Mouse (Mus musculus) kidney, postnatal 4 days (tissue): ENCODE results near the gene Krtap5-1.
A peak's percentile ranks its signal among the peaks of the same experiment; 100 is the strongest.
"Not testable (repeated sequence)": the region's sequence is repeated elsewhere in the genome, so short reads cannot be mapped to it uniquely, and the experiment has no call there.

Experiments used
- DNase-seq, 2 experiments: peaks; one replicate each; pipeline ENCODE4 v3.0.0; 2021; ENCODE audit warnings: mixed read lengths in 2 of 2

Gene Krtap5-1

GRCm38 (mm10) chr7:142297018-142297417, at the start of gene Krtap5-1:
Gene Krtap5-1 (minus strand): TSS chr7:142297118.
- not testable (repeated sequence) for DNase-seq

- DNase-seq = no peak
Measured at GRCm38 (mm10) chr7:142342247-142342640, 45.3 kb upstream of the Krtap5-1 start.

- no peak for DNase-seq
Measured at GRCm38 (mm10) chr7:142341564-142342246, 44.8 kb upstream of the Krtap5-1 start.

GRCm38 (mm10) chr7:142340269-142340970, 43.5 kb upstream of the Krtap5-1 start:
- DNase-seq = peak in 1 of 2 experiments; percentile 38

- DNase-seq = no peak
Measured at GRCm38 (mm10) chr7:142335151-142335550, 38.2 kb upstream of the Krtap5-1 start.

GRCm38 (mm10) chr7:142334246-142334645, 37.3 kb upstream of the Krtap5-1 start:
- peak; percentile 96 for DNase-seq

GRCm38 (mm10) chr7:142332741-142333140, 35.8 kb upstream of the Krtap5-1 start:
- DNase-seq = not testable (repeated sequence)

GRCm38 (mm10) chr7:142331281-142331680, 34.4 kb upstream of the Krtap5-1 start:
- DNase-seq = no peak

GRCm38 (mm10) chr7:142330271-142330724, 33.4 kb upstream of the Krtap5-1 start:
- DNase-seq = peak; percentile 75 to 84

GRCm38 (mm10) chr7:142328507-142328906, 31.6 kb upstream of the Krtap5-1 start:
- DNase-seq = no peak

GRCm38 (mm10) chr7:142326714-142327445, 30.0 kb upstream of the Krtap5-1 start:
- DNase-seq = peak in 1 of 2 experiments; percentile 15

- no peak for DNase-seq
Measured at GRCm38 (mm10) chr7:142323396-142324117, 26.6 kb upstream of the Krtap5-1 start.

- no peak for DNase-seq
Measured at GRCm38 (mm10) chr7:142322641-142323040, 25.7 kb upstream of the Krtap5-1 start.

- DNase-seq = not testable (repeated sequence)
Measured at GRCm38 (mm10) chr7:142321637-142322306, 24.9 kb upstream of the Krtap5-1 start.

- DNase-seq = peak; percentile 57 to 68
Measured at GRCm38 (mm10) chr7:142320906-142321305, 24.0 kb upstream of the Krtap5-1 start.

- DNase-seq = no peak
Measured at GRCm38 (mm10) chr7:142319124-142319523, 22.2 kb upstream of the Krtap5-1 start.

- DNase-seq = no peak
Measured at GRCm38 (mm10) chr7:142317216-142317615, 20.3 kb upstream of the Krtap5-1 start.

- peak; percentile 61 to 67 for DNase-seq
Measured at GRCm38 (mm10) chr7:142316558-142316957, 19.6 kb upstream of the Krtap5-1 start.

GRCm38 (mm10) chr7:142314600-142315285, 17.8 kb upstream of the Krtap5-1 start:
- no peak for DNase-seq

GRCm38 (mm10) chr7:142303929-142304328, 7.0 kb upstream of the Krtap5-1 start:
- DNase-seq = not testable (repeated sequence)

- no peak for DNase-seq
Measured at GRCm38 (mm10) chr7:142303249-142303648, 6.3 kb upstream of the Krtap5-1 start, which contains the start of gene Krtap5-4. Gene Krtap5-4 (plus strand): TSS chr7:142303549.
